Mouse (Mus musculus) left cerebral cortex, adult 18-20 months (tissue): ENCODE measurements around the gene Nf2. TPM values are rescaled to one million over a fixed set of nuclear protein-coding genes. Genes with fewer than 3 reads are reported as not detected.

ENCODE experiments used
- DNase-seq, 2 experiments: peaks; one replicate each; pipeline ENCODE4 v3.0.0; 2021 to 2022; ENCODE audit warnings: low spot score in 2 of 2, mixed read lengths in 1 of 2
- total RNA-seq, 2 experiments: library from RNA; stranded (reverse); gene quantifications; 2 replicates each; pipeline ENCODE4 v1.2.3; 2021

Nf2 gene
- total RNA-seq, 2 experiments from 2014 or later, result 68.1 to 69.3 TPM

- no peak for DNase-seq
Observed at GRCm38 (mm10) chr11:4750263-4750662, 99.1 kb downstream of the Nf2 start.

- DNase-seq, result no peak
Observed at GRCm38 (mm10) chr11:4747285-4747684, 102.1 kb downstream of the Nf2 start.

GRCm38 (mm10) chr11:4746733-4747132 lies 102.6 kb downstream of the Nf2 start, which contains the start of gene Cabp7:
Cabp7 (minus strand) TSS chr11:4746778.
- no peak for DNase-seq

GRCm38 (mm10) chr11:4745969-4746368 lies 103.4 kb downstream of the Nf2 start:
- DNase-seq, result no peak

- DNase-seq, result no peak
Observed at GRCm38 (mm10) chr11:4744691-4745090, 104.6 kb downstream of the Nf2 start.

- no peak for DNase-seq
Observed at GRCm38 (mm10) chr11:4740785-4741184, 108.6 kb downstream of the Nf2 start.

GRCm38 (mm10) chr11:4738719-4739118 lies 110.6 kb downstream of the Nf2 start:
- DNase-seq, result no peak

GRCm38 (mm10) chr11:4737682-4738081 lies 111.7 kb downstream of the Nf2 start:
- no peak for DNase-seq

GRCm38 (mm10) chr11:4736355-4736754 lies 113.0 kb downstream of the Nf2 start:
- no peak for DNase-seq

- no peak for DNase-seq
Observed at GRCm38 (mm10) chr11:4734179-4734578, 115.2 kb downstream of the Nf2 start.

GRCm38 (mm10) chr11:4731781-4732180 lies 117.6 kb downstream of the Nf2 start:
- DNase-seq, result no peak

- no peak for DNase-seq
Observed at GRCm38 (mm10) chr11:4730913-4731312, 118.4 kb downstream of the Nf2 start.

- no peak for DNase-seq
Observed at GRCm38 (mm10) chr11:4730096-4730495, 119.2 kb downstream of the Nf2 start.

- DNase-seq, result no peak
Observed at GRCm38 (mm10) chr11:4729603-4730002, 119.7 kb downstream of the Nf2 start.

GRCm38 (mm10) chr11:4721728-4722127 lies 127.6 kb downstream of the Nf2 start:
- no peak for DNase-seq

GRCm38 (mm10) chr11:4720900-4721580 lies 128.3 kb downstream of the Nf2 start:
- DNase-seq, result no peak

- DNase-seq, result no peak
Observed at GRCm38 (mm10) chr11:4720393-4720792, 128.9 kb downstream of the Nf2 start.

- DNase-seq, result no peak
Observed at GRCm38 (mm10) chr11:4719961-4720360, 129.4 kb downstream of the Nf2 start.

GRCm38 (mm10) chr11:4718548-4718947 lies 130.8 kb downstream of the Nf2 start:
- DNase-seq, result peak in 1 of 2 experiments; percentile 43

- DNase-seq, result no peak
Observed at GRCm38 (mm10) chr11:4716530-4717236, 132.7 kb downstream of the Nf2 start.
